14 mouse cellular contexts compared by ENCODE assay signal in genomic region chr17:14293617-14294016, GRCm38 (mm10). TPM values are rescaled to one million over a fixed set of nuclear protein-coding genes. Genes with fewer than 3 reads are reported as not detected.
"Had no signal": no experiment of that assay in that cellular context is flagged by ENCODE, and none has a peak within 500 bp of the region (broad histone marks: within the 10 kb centered on the region; RNA-seq: fewer than 3 reads in every experiment).

No protein-coding gene starts in this region.

- H3K27me3 ChIP-seq: liver, embryonic 13.5 days; lung, embryonic 15.5 days had no signal

- H3K27ac ChIP-seq: hindbrain, embryonic 14.5 days; limb, embryonic 12.5 days; liver, embryonic 13.5 days; lung, embryonic 15.5 days; macrophage had no signal

- H3K4me3 ChIP-seq: limb, embryonic 12.5 days; liver, embryonic 13.5 days; lung, embryonic 15.5 days; megakaryocyte, embryonic 14.5 days had no signal

- ATAC-seq: liver, postnatal 0 days; midbrain, embryonic 16.5 days had no signal

- DNase-seq: layer of hippocampus, adult 9-11 months; liver; liver, embryonic 13.5 days; liver, postnatal 0 days; lung, postnatal 14 days; spleen, adult 18-20 months; thymus, postnatal 36 days had no signal

- H3K4me1 ChIP-seq: limb, embryonic 12.5 days; liver, embryonic 13.5 days; lung, embryonic 15.5 days; megakaryocyte, embryonic 14.5 days had no signal

- H3K4me2 ChIP-seq: hindbrain, embryonic 14.5 days; limb, embryonic 12.5 days; liver, embryonic 13.5 days; lung, embryonic 15.5 days; midbrain, embryonic 11.5 days had no signal

- H3K36me3 ChIP-seq: limb, embryonic 12.5 days; liver, embryonic 13.5 days; lung, embryonic 15.5 days had no signal

- H3K9me3 ChIP-seq: limb, embryonic 12.5 days; liver, embryonic 13.5 days; lung, embryonic 15.5 days; megakaryocyte, embryonic 14.5 days had no signal

- H3K9ac ChIP-seq: hindbrain, embryonic 14.5 days; limb, embryonic 12.5 days; liver, embryonic 13.5 days; liver, postnatal 0 days; lung, embryonic 15.5 days had no signal

RNA-seq across cellular contexts. Expression of gene Smoc2, which starts 14.3 kb away (rescaled TPM):
- polyA plus RNA-seq: macrophage had no signal
